Mouse (Mus musculus) urinary bladder, postnatal 10 days (tissue): ENCODE data around the gene Gbx2.

Source experiments
- DNase-seq: peaks from one replicate; pipeline ENCODE4 v3.0.0; 2022; ENCODE audit warnings: low spot score

The Gbx2 gene

GRCm38 (mm10) chr1:89931120-89931519, at the start of gene Gbx2:
Gene Gbx2 (minus strand): TSS chr1:89931179.
- no peak for DNase-seq

- no peak for DNase-seq
Measured at GRCm38 (mm10) chr1:89977261-89977660, 46.3 kb upstream of the Gbx2 start.

DNA sequence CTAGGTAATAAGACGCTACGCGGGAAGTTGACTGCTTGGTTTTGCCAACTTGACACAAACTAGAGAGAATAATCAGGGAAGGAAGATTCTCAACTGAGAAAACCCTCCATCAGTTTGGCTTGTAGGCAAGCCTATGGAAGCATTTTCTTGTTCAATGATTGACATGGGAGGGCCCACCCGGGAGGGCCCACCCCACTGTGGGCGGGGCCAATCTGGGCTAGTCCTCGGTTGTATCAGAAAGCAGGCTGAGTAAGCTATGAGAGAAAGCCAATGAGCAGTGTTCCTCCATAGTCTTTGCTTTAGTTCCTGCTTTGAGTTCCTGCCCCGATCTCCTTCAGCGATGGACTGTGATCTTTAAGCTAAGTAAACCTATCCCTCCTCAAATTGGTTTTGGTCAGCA, 45.4 kb upstream of the Gbx2 start:
- no peak for DNase-seq

DNA sequence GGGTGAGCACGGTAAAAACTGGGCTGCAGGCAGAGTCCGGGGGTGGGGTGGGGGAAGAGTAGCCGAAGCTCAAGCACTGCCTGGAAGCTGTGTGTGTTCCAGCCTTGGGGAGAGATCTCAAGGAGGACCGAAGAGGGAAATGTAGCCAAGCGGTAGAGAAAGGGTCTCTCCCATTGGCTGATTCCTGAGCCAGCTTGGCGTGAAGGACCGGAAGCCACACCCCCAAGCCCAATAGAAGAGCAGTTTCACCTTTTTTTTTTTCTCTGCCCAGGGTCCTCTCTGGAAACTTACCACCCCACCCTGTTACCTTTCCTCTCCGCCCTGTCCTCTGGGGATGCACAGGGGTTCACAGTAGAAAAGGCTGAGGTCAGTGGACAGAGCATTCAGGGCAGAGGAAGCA, 43.6 kb upstream of the Gbx2 start:
- no peak for DNase-seq

DNA sequence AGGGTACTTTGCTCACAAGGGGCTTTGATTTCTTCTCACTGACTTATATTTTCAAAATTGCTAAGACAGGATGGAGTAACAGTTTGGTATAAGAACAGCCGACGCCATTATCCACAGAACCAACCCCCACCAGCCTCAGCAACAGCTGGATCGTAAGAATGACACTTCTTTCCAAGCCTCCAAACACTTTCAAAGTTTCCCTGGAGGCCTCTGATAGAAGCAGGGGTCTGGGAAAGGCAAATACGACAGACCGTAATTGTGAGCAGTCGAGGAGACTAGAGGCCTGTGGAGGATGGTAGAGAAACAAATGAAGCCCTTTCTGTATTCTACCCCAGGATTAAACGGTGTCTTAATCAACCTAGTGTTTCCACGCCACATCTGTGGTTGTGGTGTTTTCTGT, 40.9 kb upstream of the Gbx2 start:
- no peak for DNase-seq

- no peak for DNase-seq
Measured at GRCm38 (mm10) chr1:89969714-89970110, 38.7 kb upstream of the Gbx2 start.

- no peak for DNase-seq
Measured at GRCm38 (mm10) chr1:89969072-89969713, 38.2 kb upstream of the Gbx2 start.

DNA sequence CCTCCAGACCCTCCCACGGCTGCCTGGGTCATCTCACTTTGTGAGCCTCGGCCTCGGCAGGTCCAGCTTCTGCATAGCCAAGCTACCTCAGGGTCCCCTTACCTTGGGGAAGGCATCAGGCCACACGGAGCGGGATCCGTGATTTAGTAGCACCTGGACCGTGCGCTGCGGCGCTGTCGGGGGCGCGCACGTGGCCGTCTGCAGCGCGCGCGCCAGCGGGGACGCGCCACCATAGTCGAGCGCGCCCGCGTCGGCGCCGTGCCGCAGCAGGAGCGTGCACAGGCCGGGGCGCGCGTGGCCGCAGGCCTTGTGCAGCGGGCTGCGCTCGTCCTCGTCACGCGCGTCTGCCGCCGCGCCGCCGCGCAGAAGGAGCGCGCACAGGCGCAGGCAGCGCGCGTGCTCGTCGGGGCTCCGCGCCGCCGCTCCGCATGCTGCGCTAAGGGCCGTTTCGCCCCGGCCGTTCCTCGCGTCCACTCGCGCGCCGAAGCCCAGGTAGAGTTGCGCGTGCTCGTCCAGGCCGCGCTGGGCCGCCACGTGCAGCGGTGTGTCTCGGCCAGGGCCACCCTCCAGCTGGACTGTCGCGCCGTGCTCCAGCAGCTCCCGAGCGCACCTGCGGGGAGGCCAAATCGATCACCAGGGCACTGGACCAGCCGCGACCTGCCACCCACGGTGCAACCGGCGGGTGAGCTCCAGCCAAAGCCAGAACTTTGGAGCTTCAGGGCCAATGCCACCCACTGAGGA, 37.3 kb upstream of the Gbx2 start:
- no peak for DNase-seq

- DNase-seq = no peak
Measured at GRCm38 (mm10) chr1:89967585-89967984, 36.6 kb upstream of the Gbx2 start.

- DNase-seq = no peak
Measured at GRCm38 (mm10) chr1:89964426-89964825, 33.4 kb upstream of the Gbx2 start.

DNA sequence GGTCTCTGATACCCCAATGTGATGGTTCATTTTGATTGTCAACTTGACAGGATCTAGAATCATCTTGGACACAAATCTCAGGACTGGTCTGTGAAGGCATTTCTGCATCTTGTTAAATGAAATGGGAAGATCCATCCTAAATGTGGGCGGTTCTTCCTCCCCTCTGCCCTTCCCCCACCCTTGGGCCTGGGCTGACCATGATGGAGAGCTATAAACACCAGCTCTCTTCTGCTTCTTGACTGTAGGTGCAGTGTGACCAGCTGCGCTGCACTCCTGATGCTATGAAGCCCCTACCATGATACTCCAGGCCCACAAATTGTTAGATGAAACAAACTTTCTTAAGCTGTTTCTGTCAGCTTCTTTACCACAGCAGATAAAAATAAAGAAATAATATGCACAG, 32.3 kb upstream of the Gbx2 start:
- no peak for DNase-seq

DNA sequence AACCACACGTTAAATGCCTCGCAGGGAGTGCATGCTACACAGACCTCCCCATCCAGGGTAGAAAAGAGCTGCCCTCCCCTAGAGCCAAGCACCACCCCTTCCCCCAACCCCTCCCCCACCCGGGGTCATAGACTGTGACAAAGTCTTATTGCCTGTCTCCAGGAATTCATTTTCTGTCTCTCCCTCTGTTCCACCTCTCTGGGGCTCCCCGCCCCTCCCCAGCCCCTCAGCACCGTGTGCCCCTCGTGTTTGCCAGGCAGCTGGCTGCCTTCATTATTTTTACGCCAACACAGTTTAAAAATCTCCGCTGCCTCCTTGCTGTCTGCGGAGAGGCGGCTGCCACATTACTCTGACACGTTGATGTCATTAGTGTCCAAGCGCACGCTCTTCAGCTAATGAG, 31.1 kb upstream of the Gbx2 start:
- no peak for DNase-seq

DNA sequence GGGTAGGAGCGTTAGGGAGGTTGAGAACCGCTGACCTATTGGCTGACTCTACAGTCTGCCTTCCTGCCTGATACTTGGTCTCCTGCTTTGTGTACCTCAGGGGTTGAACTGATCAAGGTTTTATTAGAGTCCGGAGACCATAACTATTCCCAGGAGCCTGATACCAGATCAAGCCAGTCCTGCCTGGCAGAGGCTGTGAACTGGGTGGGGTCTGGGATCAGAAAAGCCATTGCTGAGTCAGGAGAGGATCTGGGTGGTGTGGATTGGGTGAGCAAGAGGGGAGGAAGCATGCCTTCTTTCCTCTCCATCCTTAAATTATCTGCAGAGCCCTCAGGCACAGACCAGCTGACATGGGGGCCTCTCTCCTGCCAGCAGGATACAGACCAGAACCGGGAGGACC, 28.4 kb upstream of the Gbx2 start:
- no peak for DNase-seq

DNA sequence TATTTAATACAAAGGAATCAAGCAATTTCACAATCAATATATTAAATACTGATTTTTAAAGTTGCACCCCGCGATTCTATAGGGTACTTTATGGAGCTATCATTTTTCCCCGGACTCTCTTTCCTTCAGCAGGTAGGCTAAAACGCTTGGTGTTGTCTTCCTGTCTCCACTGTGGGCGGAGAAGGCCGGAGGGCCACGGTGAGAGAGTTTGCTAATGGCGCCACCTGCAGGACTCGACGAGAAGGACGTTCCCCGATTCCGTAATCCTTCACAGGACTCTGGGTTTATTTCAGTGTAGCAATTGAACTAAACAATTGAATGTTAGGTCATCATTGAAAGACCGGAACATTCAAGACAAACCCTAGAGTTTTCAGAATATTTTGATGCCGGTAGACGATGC, 12.2 kb upstream of the Gbx2 start:
- peak; percentile 40 for DNase-seq

GRCm38 (mm10) chr1:89942395-89942976, 11.5 kb upstream of the Gbx2 start:
- no peak for DNase-seq

GRCm38 (mm10) chr1:89941701-89942381, 10.9 kb upstream of the Gbx2 start:
- no peak for DNase-seq

DNA sequence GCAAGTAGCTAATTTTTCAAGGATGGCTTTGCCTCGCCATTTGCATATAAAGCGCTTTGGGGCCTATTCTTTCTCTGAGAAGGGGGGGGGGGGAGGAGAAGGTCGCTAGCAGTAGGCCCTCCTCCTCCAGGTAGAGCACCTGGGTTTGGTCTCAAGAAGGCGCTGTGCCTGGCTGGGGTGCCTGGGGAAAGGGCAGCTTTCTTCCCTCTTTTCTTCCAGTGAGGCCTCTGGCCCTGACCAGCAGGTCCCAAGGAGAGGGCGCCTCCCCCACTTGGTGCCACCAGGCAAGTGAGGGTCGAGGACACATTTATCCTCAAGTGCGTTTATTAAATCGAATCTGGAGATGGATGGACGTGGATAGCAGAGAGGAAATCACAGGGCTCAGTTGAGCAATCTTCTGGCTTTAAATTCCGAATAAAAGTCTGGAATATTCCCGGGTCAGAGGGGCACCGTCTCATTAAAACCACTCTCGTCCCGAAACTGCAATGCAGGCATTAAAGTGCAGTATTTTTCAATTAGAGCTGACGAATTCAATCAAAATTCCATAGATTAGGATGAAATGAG, 10.1 kb upstream of the Gbx2 start:
- no peak for DNase-seq

- peak; percentile 60 for DNase-seq
Measured at GRCm38 (mm10) chr1:89939981-89940726, 9.2 kb upstream of the Gbx2 start.

GRCm38 (mm10) chr1:89939596-89939960, 8.6 kb upstream of the Gbx2 start:
- DNase-seq = no peak

DNA sequence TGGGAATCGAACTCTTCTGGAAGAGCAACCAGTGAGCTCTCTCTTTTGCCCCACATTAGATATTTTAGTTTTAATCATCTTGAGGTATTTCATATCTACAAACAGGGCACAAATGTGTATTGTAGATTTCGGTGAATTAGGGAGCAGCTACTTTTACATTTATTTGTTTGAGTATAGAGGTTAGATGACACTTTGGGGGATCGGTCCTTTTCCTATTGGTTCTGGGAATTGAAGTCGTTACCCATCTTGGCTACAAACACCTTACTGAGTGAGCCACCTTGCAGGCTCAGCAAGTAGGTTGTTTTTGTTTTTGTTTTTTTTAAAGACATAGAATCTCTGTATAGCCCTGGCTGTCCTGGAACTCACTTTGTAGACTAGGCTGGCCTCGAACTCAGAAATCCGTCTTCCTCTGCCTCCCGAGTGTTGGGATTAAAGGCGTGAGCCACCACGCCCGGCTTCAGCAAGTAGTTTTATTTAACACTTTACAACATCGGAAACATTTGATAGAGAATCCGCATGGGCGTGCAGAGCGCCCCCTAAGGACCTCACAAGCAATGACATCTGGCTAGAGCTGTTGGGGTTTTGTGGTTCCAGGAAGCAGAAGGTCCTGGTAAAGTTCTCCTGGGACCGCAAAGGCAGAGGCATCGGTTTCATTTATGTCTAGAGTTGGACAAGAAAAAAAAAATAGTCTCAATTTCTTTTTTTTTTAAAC, 8.1 kb upstream of the Gbx2 start:
- DNase-seq = no peak
